Mouse (Mus musculus): ENCODE measurements around the gene Chmp3. TPM values are rescaled to one million over a fixed set of nuclear protein-coding genes. Genes with fewer than 3 reads are reported as not detected.
A peak's percentile ranks its signal among the peaks of the same experiment; 100 is the strongest.

Chmp3 gene
- polyA plus RNA-seq, 1 experiment from 2014 or later = 58.5 TPM

DNA sequence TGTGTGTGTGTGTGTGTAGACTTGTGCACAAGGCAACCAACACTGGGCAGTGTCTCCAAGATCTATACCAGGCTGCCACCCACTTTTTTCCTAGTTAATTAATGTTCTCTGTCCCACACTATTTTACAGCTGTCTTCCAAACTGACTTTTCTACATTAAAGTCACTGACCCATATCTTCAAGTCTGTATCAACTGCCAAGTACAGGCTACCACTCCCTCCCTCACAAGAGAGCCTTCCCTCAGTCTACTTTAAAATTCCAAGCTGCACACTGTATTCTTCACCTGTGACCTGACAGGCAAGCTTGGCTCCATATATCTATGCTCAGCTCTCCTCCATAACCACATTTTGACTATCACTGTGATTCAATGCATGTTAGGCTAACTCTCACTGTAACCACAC lies 69.6 kb downstream of the Chmp3 start:
- Histone ChIP-seq H3K9me3 (no peaks in the 10 kb centered on the region), H3K4me3 (no peak overlapping the region), H3K36me3 (peaks cover 78% of the 10 kb centered on the region), H3K9ac (no peak overlapping the region), H3K27me3 (no peaks in the 10 kb centered on the region), H3K27ac (no peak overlapping the region), H3K4me2 (replicated peaks) (no peak overlapping the region), H3K4me1 (0 out of 2 replicates have a peak, but pooled peaks cover 4% of the 10 kb centered on the region)
- ATAC-seq (ENCODE audit: low FRiP score, low read depth) = no peak

GRCm38 (mm10) chr6:71616959-71617358 lies 73.4 kb downstream of the Chmp3 start:
- Histone ChIP-seq H3K4me2 (replicated peaks) (no peak overlapping the region), H3K4me1 (0 out of 2 replicates have a peak, but pooled peaks cover 4% of the 10 kb centered on the region), H3K9ac (no peak overlapping the region), H3K27ac (no peak overlapping the region), H3K4me3 (no peak overlapping the region), H3K27me3 (no peaks in the 10 kb centered on the region), H3K9me3 (no peaks in the 10 kb centered on the region), H3K36me3 (peaks cover 76% of the 10 kb centered on the region)
- WGBS = 73% methylated on average over 5 of the region's 5 CpGs
- no peak for ATAC-seq (ENCODE audit: low FRiP score, low read depth)

DNA sequence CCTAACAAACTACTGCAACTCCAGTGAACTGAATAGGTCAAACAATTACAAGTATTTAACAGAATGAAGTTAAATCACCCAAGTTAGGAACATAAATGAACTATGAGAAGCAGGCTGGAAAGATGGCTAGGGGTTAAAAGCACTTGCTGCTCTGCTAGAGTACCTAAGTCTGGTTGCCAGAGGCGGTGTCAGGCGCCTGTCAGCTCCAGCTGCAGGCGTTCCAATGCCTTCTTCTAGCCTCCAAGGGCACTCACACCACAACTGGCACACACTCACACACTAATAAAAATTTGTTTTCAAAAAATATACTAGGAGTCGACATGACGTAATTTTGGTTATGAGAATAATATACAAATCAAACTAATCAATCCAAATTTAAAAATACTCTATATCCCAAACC lies 78.0 kb downstream of the Chmp3 start:
- H3K27me3 ChIP-seq = no peaks in the 10 kb centered on the region

DNA sequence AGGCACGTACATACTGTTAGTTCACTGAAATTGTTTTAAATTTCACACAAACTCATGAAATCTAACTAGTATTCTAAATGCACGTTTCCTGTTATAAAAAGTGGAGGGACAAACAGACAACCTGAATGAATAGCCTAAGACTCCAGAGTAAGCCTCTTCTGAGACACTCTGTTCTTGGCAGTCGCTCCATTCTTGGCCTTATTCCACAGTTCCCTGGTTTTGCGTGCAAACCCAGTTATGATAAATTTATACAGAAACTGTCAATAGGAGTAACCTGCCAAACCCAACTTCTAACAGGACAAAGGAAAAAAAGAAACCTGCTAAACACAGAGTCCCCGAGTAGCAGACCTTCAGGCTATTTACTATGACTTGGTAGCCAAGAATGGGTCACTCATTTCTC lies 78.4 kb downstream of the Chmp3 start:
- H3K4me1 ChIP-seq = peaks cover 13% of the 10 kb centered on the region
- no peak for ATAC-seq (ENCODE audit: low FRiP score, low read depth)
- H3K4me3 ChIP-seq = no peak overlapping the region
- H3K9ac ChIP-seq = no peak overlapping the region
- H3K27ac ChIP-seq = no peak overlapping the region
- peaks cover 88% of the 10 kb centered on the region for H3K36me3 ChIP-seq
- H3K9me3 ChIP-seq = no peaks in the 10 kb centered on the region
- 84% methylated on average over 5 of the region's 5 CpGs for WGBS
- no peak overlapping the region for H3K4me2 ChIP-seq (replicated peaks)
- no peaks in the 10 kb centered on the region for H3K27me3 ChIP-seq

More for the DNA sequence above, 78.0 kb downstream of the Chmp3 start:
- no peak overlapping the region for H3K27ac ChIP-seq
- 82% methylated on average over 5 of the region's 5 CpGs for WGBS
- no peaks in the 10 kb centered on the region for H3K9me3 ChIP-seq
- no peak overlapping the region for H3K4me3 ChIP-seq
- H3K4me1 ChIP-seq = peaks cover 16% of the 10 kb centered on the region
- H3K36me3 ChIP-seq = peaks cover 88% of the 10 kb centered on the region
- no peak overlapping the region for H3K4me2 ChIP-seq (replicated peaks)
- no peak overlapping the region for H3K9ac ChIP-seq
- ATAC-seq (ENCODE audit: low FRiP score, low read depth) = no peak

DNA sequence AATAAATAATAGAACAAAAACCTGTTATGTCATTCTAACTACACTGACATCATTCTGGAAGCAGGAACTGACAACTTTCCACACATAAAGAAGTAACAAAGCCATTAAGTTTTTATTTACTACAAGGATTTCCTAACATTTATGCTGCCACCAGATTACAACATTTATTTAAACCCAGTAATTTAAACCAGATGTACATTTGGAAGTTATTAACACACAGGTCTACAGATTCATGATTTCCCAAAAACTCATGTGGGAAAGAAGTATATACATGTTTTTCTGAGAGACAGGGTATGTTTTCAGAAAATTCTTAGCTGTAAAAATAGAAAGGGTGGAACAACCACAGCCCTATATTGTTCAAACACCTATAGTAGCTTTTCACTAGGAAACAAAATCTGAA lies 81.1 kb downstream of the Chmp3 start:
- Histone ChIP-seq H3K4me1 (peaks cover 15% of the 10 kb centered on the region), H3K9me3 (no peaks in the 10 kb centered on the region), H3K4me3 (no peak overlapping the region), H3K4me2 (replicated peaks) (no peak overlapping the region), H3K27ac (no peak overlapping the region), H3K36me3 (peaks cover 81% of the 10 kb centered on the region), H3K9ac (no peak overlapping the region), H3K27me3 (no peaks in the 10 kb centered on the region)
- ATAC-seq (ENCODE audit: low FRiP score, low read depth) = no peak; the same call in 1 of the 2 replicates

- Histone ChIP-seq H3K4me3 (no peak overlapping the region), H3K27ac (no peak overlapping the region), H3K36me3 (peaks cover 78% of the 10 kb centered on the region), H3K9me3 (no peaks in the 10 kb centered on the region), H3K4me1 (peaks cover 26% of the 10 kb centered on the region), H3K9ac (no peak overlapping the region), H3K27me3 (no peaks in the 10 kb centered on the region), H3K4me2 (replicated peaks) (no peak overlapping the region)
- no peak for ATAC-seq (ENCODE audit: low FRiP score, low read depth)
- WGBS = 91% methylated on average over 2 of the region's 2 CpGs
Measured at GRCm38 (mm10) chr6:71625984-71626383, 82.4 kb downstream of the Chmp3 start.

- peaks cover 34% of the 10 kb centered on the region for H3K4me1 ChIP-seq
- no peak overlapping the region for H3K27ac ChIP-seq
- H3K9me3 ChIP-seq = no peaks in the 10 kb centered on the region
- no peak overlapping the region for H3K4me2 ChIP-seq (replicated peaks)
- no peaks in the 10 kb centered on the region for H3K27me3 ChIP-seq
- H3K9ac ChIP-seq = no peak overlapping the region
- H3K4me3 ChIP-seq = no peak overlapping the region
- no peak for ATAC-seq (ENCODE audit: low FRiP score, low read depth)
- H3K36me3 ChIP-seq = peaks cover 68% of the 10 kb centered on the region
Measured at GRCm38 (mm10) chr6:71627325-71627724, 83.7 kb downstream of the Chmp3 start.

GRCm38 (mm10) chr6:71631196-71631595 lies 87.6 kb downstream of the Chmp3 start:
- H3K27ac ChIP-seq = no peak overlapping the region
- no peak overlapping the region; the same call in 1 of the 2 replicates for H3K9ac ChIP-seq
- H3K9me3 ChIP-seq = no peaks in the 10 kb centered on the region
- no peak for ATAC-seq (ENCODE audit: low FRiP score, low read depth)
- 15% methylated on average over 2 of the region's 2 CpGs for WGBS
- peak overlapping the region; percentile 83 for H3K4me2 ChIP-seq (replicated peaks)
- H3K36me3 ChIP-seq = peaks cover 33% of the 10 kb centered on the region
- peak overlapping the region; percentile 80 for H3K4me3 ChIP-seq
- peaks cover 22% of the 10 kb centered on the region for H3K4me1 ChIP-seq
- no peaks in the 10 kb centered on the region for H3K27me3 ChIP-seq

DNA sequence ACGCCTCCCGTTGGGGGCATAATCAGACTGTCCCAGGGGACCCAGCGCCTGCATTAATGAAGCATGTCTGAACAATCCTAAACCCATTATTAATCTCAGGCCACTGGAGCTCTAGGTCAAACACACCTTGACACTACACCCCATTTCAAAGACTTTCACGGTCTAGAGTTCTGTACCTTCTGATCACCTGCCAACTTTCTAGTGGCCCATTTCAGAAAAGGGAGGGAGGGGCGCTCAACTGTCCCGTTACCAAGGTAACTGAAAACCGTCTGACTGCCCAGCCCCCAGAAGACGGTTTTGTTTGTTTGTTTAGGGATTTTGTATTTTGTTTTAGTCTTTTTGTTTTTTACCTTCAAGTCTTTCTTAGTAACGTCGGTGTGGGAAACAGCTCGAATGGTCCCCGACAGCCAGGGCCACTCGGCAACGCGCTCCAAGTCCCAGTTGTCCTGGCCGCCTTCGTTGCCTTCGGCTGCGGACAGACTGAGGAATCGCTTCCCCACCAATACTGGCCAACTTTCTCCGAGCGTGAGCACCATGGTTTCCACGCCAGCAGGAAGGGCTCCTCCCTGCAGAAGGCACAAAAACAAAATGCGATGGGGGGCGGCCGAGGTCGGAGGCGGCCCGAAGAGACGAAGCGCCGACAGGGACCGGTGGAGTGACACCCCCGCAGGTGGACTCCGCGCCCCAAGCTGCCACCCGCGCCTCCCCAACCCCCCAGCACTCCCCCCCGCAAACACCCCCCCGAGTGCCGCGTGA lies 88.3 kb downstream of the Chmp3 start:
- Histone ChIP-seq H3K27ac (peak overlapping the region; percentile 99), H3K36me3 (peaks cover 26% of the 10 kb centered on the region), H3K4me2 (replicated peaks) (peak overlapping the region; percentile 83), H3K9ac (peak overlapping the region; percentile 88), H3K4me1 (peaks cover 22% of the 10 kb centered on the region), H3K9me3 (no peaks in the 10 kb centered on the region), H3K4me3 (peak overlapping the region; percentile 80), H3K27me3 (0 out of 2 replicates have a peak, but pooled peaks cover 2% of the 10 kb centered on the region)
- 2% methylated on average over 42 of the region's 42 CpGs for WGBS
- ATAC-seq (ENCODE audit: low FRiP score, low read depth) = no peak

Other genes starting within 250 kb of the Chmp3 start
- 8.7 and 11.7 TPM in 2 replicates for gene Smyd1, start 221.6 kb upstream of the Chmp3 start, polyA plus RNA-seq (2015; fragmentation: Nextera tagmentation; extraction: Ambion mirVana)
- gene Cd8b1, start 221.0 kb upstream of the Chmp3 start, polyA plus RNA-seq (2015; fragmentation: Nextera tagmentation; extraction: Ambion mirVana) = not detected in 2 replicates
- gene Cd8a, start 170.4 kb upstream of the Chmp3 start, polyA plus RNA-seq (2015; fragmentation: Nextera tagmentation; extraction: Ambion mirVana) = not detected in 2 replicates
- 12.3 and 12.5 TPM in 2 replicates for gene Rmnd5a, start 103.2 kb upstream of the Chmp3 start, polyA plus RNA-seq (2015; fragmentation: Nextera tagmentation; extraction: Ambion mirVana)
- gene Rnf103, start 49.9 kb upstream of the Chmp3 start, polyA plus RNA-seq (2015; fragmentation: Nextera tagmentation; extraction: Ambion mirVana) = 14.2 and 15.3 TPM in 2 replicates
- 50.7 and 55.1 TPM in 2 replicates for gene Kdm3a, start 89.2 kb downstream of the Chmp3 start, polyA plus RNA-seq (2015; fragmentation: Nextera tagmentation; extraction: Ambion mirVana)
- 13.1 and 13.9 TPM in 2 replicates for gene Reep1, start 163.8 kb downstream of the Chmp3 start, polyA plus RNA-seq (2015; fragmentation: Nextera tagmentation; extraction: Ambion mirVana)